Mouse (Mus musculus) WW6 (cell line): Measurements from ENCODE around the gene Ttc25.
"Not testable (repeated sequence)": the region's sequence is repeated elsewhere in the genome, so short reads cannot be mapped to it uniquely, and the experiment has no call there.

Source experiments
- DNase-seq: peaks from one replicate; pipeline ENCODE4 v3.0.0-alpha.2; 2013; ENCODE audit warnings: low read depth, low spot score

Gene Ttc25

DNA sequence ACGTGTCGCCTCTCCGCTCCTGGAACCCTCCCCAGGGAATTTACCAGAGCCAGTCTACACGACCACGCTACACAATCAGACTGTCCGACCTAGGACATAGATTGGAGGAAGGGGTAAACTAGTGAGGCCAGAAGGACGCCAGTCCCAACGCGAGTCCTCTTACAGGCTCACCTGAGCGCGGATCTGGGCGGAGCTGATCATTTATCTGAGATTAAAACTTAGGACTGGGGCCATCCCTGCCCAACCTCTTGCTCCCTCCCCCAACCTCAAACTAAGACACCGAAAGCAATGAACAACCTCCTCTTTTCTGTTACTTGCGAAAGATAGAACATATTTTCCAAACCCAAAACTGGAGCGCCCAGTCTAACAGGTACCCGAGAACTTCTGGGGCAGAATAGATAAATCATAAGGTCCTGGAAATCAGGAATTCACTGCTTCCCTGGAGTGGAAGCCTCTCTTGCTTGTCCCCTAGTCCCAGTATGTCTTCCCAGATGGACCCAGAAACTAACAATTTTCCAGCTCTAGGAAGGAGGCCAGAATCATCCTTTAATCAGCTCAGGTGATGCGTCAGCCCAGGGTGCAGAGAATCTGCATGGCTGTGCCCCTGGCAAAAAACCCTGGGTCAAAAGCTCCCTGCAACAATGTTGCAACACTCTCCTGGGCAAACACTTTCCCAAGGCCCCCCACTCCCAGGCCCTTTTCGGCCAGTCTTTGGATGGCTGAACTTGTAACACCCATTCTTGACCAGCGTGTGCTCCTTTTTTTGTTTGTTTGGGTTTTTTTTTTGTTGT lies 16.8 kb upstream of the Ttc25 start:
- no peak for DNase-seq

DNA sequence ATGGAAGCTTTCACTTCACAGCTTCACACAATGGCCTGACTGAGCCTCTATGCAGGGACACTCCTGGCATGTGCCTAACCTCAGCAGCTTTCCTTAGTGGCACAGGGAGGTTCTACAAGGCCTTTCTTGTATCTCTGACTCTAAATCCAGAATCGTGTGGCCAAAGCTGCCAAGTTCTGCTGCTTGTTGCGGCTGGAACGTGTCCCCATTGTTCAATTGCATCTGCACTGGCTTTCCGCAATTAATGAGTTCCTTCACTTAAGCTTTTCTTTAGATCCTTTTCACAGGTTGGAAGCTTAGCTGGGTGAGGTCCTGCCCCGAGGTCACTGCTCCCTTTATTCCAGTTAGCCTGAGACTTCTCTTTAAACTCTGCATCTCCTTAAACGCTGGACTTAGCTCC lies 11.5 kb upstream of the Ttc25 start:
- DNase-seq, result no peak

DNA sequence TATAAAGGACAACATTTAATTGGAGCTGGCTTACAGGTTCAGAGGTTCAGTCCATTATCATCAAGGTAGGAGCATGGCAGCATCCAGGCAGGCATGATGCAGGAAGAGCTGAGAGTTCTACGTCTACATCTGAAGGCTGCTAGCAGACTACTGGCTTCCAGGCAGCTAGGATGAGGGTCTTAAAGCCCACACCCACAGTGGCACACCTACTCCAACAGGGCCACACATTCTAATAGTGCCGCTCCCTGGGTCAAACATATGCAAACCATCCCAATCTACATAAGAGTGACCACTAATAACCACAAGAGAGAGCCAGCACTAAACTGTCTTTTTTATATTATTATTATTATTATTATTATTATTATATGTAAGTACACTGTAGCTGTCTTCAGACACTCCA lies 11.0 kb upstream of the Ttc25 start:
- DNase-seq, result not testable (repeated sequence)

DNA sequence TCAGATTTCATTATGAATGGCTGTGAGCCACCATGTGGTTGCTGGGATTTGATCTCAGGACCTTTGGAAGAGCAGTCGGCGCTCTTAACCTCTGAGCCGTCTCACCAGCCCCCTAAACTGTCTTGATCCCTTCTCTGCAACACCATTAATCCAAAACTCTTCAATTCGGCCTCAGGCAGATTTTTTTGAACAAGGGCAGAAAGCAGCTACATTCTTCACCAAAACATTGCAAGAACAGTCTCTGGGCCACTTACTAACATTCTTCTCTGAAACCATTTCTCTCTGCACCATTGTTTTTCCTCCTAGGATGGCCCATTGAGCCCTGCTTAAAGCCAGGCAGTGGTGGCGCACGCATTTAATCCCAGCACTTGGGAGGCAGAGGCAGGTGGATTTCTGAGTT lies 10.6 kb upstream of the Ttc25 start:
- not testable (repeated sequence) for DNase-seq

DNA sequence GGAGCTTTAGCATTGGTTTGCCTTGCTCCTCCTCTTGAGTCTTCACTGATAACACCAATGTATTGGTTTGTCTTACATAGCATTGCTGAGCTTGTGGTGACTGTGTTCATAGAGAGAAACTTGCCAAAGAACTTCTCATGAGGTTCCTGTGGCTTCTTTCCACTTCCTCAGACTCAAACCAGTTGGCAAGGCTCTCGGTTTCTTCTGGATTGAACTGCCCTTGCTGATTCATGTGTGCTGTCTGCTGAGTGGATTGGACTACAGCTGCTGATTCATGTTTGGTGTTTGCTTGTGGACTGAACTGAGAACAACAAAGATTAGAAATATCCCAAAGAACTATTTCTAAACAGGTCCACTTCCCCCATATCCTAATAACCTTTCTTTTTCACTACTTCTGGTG lies 9.4 kb upstream of the Ttc25 start:
- DNase-seq, result no peak

DNA sequence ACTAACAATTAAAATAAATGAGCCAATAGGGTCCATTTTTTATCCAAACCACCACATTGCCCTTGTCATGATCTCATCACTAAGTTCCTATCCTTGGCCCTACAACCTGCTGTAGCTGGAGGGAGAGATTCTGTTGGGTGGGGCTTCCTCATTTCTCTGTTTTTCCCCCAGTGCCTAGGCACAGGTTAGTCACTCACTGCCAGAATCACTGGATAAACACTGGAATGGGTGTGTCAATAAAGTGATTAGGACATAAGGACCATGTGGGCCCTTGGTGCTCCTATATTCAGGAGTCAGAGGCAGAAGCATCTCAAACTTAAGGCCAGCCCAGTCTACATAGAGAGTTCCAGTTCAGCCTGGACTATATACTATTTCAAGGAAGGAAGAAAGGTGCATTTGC lies 8.9 kb upstream of the Ttc25 start:
- DNase-seq, result no peak

DNA sequence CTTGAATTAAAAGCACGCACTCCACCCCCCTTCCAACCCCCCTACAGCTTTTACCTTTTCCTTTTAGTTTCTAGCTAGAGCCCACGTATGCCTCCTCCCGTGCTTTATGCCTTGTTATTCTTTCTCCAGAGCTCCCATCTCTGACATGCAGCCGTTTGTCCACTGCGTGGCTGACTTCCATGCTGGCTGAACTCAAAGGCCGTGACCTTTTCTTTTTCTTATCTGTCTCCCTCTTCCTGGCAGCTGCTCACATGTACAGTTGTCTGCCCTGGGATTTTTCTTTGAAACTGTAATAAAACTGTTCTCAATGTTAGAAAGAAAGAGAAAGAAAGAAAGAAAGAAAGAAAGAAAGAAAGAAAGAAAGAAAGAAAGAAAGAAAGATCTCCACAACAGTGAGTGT lies 4.4 kb upstream of the Ttc25 start:
- DNase-seq, result no peak

DNA sequence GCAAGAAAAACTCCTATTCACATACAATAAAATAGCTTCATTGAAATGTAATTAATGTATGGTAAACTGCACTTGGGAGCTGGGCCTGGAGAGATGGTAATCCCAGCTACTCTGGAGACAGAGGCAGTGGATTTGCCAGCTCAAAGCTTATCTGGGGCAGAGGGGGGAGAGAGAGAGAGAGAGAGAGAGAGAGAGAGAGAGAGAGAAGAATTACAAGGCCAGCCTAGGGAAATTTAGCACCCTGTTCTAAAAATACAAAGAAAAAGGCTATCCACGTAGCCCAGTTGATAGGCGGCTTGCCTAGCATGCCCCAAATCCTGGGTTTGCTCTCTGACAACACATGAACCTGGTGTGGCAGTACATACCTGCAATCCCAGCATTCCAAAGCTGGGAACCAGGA lies 3.8 kb upstream of the Ttc25 start:
- DNase-seq, result no peak

DNA sequence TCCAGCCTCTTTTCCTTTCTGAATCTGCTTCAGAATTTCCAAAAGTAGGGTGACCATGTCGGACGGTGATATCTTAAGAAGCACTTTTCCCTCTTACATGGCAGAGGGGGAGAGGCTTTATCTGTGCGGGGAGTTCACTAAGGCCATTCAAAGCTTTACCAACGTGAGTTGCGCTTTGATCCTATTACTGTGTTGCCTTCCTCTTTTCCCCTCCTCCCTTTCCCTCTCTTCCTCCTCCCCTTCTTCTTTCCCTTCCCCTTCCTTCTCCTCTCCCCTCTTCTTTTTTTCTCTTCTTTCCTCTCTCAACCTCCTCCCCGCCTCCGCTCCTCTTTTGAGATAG lies 309 bp downstream of the Ttc25 start:
- no peak for DNase-seq

DNA sequence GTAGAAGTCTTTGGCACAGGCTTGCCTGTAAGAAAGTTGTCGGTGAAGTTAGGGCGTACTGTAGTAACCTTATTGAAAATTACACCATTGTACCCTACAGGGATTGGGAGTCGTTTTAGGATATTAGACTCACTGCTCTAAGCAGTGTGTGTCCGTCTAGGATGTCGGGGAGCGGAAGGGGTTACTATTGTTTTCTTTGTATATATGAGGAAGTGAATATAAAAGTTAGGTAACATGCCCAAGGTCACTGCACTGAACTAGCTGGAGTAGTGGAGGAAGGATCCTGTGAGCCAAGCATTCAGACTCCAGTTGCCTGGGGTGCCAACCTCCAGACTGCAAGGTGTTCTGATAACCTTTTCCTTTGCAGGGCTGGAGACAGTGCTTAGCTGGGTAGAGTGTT lies 1.5 kb downstream of the Ttc25 start:
- no peak for DNase-seq

DNA sequence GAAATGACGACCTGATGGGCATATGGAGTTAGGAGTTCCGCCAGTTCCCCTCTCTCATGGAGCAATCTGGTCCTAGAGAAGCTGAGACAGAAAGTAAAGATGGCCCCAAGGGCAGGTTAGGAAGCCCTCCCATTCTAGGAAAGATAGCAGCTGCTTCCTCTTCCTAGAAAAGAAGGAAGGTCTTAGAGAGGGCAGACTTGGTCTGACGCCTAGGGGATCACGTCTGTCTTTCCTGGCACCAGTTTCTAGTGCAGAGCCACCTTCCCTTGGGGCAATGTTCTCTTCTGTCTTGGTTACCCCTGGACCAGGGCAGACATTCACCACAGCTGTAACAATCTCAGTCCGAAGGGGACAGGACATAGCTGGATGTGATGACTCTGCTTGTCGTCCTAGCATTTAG lies 2.7 kb downstream of the Ttc25 start:
- DNase-seq, result no peak

DNA sequence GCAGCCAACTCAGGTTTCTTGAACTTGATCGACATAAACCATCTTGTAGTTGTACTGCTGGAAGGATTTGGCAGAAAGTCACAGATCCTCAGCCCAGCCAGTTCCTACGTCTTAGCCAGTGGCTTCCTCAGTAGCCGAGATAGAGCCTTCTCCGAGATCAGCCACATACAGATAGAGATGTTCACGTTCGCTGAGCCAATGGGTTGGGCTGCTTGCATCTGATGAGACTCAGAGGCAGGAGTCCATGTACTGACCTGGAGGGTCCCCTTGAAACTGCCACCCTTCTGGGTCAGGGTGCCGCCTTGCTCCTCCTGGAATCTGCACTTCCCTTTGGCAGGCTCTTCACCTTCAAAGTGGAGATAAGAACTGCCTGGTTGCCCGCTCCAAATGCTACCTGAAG lies 4.1 kb downstream of the Ttc25 start:
- no peak for DNase-seq

DNA sequence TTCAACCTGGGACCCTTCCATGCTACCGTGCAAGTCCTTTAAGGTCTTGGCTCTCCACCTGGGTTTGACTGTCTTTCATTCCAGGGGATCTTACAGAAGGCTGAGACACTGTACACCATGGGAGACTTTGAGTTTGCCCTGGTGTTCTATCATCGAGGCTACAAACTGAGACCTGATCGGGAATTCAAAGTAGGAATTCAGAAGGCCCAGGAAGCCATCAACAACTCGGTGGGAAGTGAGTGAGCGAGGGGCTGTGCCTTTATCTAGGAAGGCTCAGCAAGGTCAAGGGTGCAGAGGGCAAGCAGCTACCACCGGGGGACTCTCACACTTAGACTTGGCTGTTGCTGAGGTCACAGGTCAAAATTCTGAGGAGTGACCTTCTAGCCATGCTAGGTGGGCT lies 4.7 kb downstream of the Ttc25 start:
- no peak for DNase-seq

DNA sequence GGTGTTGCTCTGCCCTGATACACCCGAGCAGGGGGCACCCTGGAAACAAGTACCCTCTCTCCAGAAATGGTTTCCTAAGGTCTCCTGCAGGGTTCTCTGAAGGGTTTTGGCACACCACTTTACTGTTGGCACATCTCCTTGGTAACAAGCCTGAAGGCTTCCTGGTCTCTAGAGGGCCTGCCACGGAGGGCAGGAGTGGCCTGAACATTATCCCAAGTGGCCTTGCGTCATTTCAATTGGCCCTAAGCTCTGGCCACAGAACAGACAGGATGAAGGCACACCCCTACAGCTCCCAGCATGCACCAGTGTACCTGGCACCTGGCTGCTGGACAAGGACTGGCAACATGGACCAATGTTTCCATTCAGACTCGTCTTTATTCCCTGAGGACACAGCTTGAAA lies 7.4 kb downstream of the Ttc25 start:
- DNase-seq, result no peak

DNA sequence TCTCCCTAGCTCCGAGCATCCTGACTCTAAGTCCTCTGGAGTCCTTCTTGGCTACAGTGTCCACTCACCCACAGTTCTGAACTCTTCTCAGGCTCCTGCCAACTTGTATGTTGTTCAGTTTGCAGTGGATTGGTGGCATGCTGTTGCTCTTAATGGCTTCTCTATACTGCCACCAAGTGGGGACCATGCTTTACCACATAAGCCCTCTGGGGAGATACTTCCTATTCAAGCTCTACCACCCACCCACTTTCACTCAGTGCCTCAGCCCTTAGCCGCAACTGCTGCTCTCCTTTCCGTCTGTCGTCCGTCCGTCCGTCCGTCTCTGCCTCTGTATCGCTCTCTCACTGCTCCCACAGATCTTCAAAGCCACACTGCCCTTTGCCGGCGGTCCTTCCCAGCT lies 10.2 kb downstream of the Ttc25 start:
- peak; percentile 70 for DNase-seq

DNA sequence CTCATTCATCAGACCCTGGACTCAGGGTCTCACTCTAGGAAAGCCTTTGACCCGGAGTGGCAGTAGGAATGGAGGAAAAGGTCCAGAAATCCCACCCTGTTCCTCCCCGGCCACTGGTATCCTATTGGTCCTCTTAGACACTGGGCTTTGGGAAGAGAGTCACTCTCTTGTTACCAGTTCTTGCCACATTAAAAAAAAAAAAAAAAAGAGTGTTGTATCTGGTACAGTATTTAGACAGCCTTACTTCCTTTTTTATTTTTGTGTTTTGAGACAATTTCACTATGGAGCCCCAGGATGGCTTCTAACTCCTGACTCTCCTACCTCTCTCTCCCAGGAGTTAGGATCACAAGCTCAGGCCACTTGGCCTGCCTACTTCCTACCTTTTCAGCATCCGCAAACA lies 12.2 kb downstream of the Ttc25 start:
- DNase-seq, result no peak

DNA sequence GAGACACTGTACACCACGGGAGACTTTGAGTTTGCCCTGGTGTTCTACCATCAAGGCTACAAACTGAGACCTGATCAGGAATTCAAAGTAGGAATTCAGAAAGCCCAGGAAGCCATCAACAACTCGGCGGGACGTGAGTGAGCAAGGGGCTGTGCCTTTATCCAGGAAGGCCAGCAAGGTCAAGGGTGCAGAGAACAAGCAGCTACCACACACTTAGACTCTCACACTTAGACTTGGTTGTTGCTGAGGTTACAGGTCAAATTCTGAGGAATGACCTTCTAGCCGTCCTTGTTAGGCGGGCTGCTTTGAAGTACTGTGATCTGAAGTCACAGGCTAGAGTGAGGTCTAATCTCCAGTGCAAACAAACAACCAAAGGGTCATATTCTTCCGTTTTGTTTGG lies 14.1 kb downstream of the Ttc25 start:
- DNase-seq, result peak; percentile 68

DNA sequence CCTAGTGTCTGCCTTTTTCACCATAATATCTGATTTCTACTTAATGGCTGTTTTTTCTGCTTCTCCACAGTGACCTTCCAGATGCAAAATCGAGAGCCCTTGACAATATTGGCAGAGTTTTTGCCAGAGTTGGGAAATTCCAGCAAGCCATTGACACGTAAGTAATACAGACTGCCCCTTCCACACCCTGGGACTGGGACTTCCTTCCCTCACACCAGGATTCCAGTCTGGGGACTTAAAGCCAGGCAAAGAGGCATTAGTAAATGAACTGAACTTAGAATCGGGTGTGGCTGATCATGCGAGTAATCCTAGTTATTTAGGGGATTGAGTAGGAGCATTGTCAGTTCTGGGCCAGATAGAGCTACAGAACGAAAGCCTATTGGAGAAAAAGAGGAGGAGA lies 16.3 kb downstream of the Ttc25 start:
- no peak for DNase-seq

DNA sequence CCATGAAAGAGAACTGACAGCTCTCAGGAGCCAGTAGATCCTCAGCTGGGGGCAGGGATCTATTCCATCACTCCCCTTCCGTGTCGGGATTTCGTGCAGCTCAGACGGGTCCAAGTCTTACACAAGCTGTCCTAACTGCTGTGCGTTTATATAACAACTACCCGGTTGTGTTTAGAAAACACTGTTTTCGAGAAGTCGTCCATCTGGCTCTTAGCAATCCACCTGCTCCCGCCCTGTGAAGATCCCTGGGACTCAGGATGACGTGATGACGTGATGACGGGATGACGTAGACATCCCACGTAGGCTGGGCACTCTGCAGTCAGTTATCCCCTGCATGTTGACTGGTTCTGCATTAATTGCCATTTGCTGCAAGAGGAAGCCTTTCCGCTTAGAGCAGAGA lies 18.9 kb downstream of the Ttc25 start:
- peak; percentile 67 for DNase-seq

DNA sequence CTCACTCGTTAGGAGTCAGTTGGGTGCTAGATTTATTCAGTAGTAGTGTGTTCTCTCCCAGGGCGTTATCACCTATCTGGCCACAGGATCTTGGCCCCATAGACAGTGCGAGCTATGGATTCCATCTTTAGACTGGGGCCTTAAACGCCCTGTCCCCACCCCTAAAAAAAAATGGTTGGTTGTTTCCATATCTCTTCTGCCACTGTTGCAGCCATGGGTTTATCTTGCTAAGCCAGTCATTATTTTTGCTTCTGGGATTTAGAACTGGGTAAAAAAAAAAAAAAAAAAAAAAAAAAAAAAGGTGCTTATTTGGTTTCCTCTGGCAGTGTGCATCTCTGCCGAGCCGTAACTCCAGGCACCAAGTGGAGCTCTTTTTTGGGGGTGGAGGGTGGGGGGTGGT lies 19.3 kb downstream of the Ttc25 start:
- DNase-seq, result no peak

DNA sequence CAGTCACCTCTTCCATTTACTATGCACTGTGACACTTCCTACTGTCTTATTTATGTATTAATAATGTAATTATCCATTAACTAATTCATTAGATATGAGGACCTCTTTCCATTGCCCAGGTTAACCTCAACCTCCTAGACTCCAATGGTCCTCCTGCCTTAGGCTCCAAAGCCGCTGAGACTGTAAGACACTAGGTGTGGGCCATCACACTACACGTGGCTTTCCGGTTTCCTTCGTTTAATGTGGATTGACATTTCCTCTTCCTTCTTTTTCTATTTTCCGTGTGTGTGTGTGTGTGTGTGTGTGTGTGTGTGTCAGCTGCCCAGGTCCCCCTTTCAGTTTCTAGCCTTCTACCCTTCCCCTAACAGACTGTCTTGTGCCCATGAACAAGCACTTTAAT lies 21.8 kb downstream of the Ttc25 start:
- DNase-seq, result no peak

DNA sequence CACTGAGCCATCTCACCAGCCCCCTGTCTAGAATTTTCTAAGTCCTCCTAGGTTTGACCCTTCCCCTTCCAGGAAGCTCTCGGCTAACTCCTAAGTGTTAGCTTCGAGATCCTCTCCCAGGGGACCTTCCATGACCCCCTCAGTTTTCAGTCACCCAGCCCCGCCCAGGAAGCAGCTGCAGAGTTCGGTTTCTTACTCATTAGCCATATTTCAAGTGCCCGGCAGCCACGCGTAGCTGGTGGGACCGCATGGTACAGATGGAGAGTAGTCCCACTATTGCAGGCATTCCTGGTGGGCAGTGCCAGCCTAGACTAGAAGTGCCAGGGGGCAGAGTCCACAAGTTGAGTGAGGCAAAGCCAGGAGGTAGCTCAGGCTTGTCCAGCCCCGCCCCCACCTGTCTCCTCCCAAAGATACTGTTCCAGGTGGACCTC lies 22.4 kb downstream of the Ttc25 start:
- no peak for DNase-seq

DNA sequence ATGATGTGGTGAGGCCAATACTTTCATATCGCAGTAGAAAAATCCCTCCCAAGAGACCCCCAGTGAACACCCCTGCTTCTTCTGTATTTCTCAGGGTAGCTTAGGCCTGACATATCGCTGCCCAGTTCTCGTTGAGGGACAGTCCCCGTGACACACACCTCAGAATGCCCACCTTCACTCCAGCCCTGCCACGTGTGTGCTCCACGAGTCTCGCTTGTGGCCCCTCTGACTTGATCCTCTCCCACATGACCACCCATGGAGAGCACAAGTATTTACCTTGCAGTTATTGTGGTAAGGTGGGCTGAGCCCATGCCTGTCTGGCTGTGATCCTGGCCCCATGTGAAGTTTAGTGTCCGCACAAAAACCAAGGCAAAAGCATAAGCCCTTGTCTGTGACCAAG lies 23.3 kb downstream of the Ttc25 start:
- DNase-seq, result no peak

DNA sequence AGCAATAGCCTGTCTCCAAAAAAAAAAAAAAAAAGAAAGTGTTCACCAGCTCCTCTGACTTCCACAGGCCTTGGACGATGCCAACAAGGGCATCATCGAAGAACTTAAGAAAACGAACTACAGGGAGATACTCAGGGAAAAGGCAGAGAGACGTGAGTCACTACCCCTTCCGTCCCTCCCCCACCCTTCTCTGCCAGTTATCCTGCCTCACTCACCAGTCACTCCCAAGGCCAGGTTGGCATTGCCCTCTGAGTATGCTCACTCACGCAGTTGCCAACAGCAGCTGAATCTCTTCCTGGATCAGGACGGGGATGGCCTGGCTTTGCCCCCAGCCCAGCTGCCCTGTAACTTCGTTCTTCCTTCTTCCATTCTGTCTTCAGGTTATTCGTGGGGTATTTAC lies 24.4 kb downstream of the Ttc25 start:
- DNase-seq, result no peak
